Mouse (Mus musculus) adrenal gland, postnatal 36 days (tissue): ENCODE measurements at regions not wholly inside any gene's neighbourhood (a gene's known extent, or its start where the extent isn't known, plus 50 kb on each side); places are given as distances from the start of the nearest gene placed in this dataset. TPM values are rescaled to one million over a fixed set of nuclear protein-coding genes. Genes with fewer than 3 reads are reported as not detected.

Experiments
- DNase-seq, 2 experiments: peaks; one replicate each; pipeline ENCODE4 v3.0.0; 2021; ENCODE audit warnings: mixed read lengths in 1 of 2
- microRNA-seq: library from miRNA; unstranded; fragments of <30 nt; microRNA quantifications from one replicate; pipeline ENCODE4 v1.2.0, GENCODE M21; 2021

DNA sequence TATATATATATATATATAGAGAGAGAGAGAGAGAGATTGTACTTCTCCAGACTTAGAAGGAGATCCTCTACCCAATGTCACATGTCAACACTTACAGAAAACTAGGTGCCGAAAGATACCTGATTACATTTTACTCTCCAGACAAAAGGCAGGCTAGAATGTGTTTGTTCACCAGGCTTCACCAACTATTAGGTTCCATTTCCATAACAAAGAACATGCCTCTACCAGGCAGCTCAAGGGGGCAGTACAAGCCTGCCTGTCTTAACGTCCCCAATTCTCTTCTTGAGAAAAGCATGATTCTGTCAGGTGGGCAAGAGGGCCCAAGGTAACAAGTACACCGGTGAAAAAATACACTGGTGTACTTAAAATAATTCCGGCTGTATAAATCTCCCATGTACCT, 72.8 kb upstream of the Med14 start:
- DNase-seq = no peak

DNA sequence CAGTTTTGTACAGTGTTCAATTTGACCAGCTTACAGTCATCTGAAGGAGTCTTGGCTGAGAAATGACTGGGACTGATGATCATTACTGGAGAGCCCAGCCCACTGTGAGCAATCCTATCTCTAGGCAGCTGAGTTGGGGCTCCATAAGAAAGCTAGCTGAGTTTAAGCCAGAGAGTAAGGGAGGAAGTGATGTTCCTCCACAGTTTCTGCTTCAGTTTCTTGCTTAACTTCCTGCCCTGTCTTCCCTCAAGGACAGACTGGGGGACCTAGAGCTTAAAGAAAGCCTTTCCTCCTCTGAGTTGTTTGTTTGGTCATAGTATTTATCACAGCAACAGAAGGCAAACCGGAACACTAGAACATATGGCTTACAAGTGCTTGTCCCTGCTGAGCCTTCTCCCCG, 70.8 kb upstream of the Med14 start:
- DNase-seq = no peak

DNA sequence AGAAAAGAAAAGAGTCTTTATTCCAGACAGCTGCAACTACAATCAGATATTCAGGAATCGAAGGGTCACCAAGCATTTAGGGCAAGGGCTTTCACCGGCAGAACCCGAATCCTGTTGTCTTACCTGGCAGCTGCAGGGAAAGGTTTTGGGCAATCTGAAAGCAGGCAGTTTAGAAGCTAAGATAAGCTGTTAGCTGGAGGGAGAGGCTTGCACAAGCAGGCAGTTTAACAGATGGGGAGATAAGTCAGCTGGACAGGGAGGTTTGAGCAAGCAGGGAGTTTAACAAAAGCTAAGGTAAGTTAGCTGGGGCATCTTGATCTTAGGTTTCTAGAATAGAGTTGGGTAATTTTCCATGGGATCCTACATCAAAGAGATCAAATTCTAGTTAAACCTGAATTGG, 67.3 kb upstream of the Med14 start:
- DNase-seq = no peak

DNA sequence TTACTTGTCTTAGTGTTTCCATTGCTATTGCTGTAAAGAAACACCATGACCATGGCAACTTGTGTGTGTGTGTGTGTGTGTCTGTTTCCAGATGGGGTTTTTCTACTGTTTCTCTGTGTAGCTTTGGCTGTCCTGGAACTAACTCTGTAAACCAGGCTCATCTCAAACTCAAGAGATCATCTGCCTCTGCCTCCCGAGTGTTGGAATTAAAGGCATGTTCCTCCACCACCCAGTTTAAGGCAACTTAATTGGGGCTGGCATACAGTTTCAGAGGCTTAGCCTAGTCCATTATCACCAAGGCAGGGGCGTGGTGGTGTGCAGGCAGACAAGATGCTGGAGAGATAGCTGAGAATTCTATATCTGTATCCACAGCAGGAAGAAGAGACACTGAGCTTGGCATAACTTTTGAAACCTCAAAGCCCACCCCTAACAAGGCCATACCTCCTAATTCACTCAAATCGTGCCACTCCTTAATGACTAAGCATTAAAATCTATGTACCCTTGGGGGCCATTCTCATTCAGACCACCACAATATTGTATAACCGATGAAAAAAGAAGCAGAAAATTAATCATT, 65.5 kb upstream of the Med14 start:
- no peak for DNase-seq

DNA sequence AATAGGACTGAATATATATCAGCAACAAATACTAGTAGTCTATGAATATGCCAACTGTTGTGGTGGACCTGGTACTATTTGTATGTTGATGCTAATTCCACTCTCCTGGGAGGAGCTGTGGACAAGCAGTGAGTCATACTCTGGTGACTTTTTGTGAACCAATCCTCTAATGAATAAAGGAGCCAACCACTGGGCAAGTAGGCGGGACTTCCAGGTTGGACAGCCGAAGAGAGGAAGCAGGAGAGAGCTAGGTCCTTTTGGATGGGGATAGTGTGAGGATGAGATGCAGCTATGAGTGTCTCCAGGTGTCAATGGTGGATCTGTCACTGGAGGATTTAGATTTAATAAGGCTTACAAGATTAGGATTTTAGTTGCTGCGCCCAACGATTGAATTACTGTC, 64.8 kb upstream of the Med14 start:
- DNase-seq = no peak

DNA sequence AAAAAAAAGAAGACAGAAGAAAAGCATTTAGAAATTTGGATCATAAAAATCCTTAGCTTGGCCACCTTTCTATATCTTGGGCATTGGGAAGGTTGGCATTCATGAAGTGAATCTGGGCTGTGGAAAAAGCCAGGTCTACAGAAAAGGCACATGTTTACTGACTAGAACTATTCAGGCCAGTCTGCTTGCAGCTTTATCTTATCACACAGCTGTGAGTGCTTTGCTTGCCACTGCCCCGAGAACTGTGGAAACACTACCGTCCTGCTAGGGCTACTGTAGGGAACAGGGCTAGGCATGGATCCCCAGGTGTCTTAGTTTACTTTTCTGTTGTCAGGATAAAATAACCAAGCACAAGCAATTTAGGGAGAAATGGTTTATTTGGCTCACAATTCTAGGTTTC, 63.4 kb upstream of the Med14 start:
- no peak for DNase-seq

DNA sequence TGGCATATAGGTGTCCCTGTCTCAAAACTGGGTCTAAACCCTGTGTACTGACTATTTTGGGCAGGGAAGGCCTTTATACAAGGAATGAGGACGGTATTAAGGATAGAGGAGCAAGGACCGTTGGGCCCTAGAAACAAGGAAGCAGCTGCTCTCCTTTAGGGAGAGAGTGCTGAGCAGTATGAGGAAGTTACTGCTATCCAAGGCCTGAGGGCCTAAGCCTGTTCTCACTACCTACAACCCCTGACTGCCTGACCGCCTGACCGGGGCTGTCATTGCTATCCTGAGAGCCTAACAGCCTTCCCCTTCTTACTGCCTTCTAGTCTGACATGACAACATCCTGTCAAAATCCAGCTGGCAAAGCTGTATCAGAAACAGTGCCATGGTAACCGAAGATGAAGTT, 62.6 kb upstream of the Med14 start:
- DNase-seq = no peak

DNA sequence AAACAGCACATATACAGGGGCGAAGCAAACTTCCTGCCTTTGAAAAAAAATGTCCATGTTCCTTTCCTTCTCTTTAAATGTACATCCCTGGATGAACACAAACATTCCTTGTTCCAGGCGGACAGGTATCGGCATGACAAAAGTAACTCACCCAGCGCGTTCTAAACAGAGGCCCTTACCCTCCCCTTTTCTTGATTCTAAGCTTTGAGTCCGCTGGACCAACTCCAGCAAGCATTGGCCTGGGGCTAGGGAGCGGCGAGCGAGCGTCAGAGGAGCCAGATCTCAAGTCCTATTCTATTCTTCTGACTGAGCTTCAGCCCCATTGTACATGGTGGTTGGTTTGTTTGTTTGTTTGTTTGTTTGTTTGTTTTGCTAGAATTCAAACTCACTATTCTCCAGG, 60.9 kb upstream of the Med14 start:
- DNase-seq = no peak

DNA sequence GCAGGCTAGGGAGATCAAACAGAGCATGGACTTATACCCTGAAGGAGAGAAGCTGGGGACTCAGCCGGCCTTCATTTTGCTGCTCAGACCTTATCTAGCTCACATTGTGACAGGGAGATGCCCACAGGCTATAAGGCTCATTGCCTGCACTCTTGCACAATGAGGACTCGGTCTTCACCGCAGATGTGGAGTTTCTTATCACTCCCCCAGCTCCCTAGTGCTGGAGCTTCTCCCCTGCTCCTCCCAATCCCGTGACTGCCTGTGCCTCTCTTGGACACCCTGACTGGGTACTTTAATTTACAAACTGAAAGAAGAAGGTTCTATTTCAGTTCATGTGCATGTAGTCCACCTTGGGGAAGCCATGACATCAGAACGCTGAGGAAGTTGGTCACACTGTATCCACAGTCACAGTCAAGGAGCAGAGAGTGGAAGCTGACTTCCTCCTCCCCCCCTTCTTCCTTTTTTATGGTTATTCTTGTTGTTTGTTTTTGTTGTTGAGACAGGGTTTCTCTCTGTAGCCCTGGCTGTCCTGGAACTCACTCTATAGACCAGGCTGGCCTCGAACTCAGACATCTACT, 51.3 kb upstream of the Med14 start:
- DNase-seq = no peak

Small RNA genes lying in the stretch of these regions (microRNA-seq; reads per million reads assigned to microRNA genes)
- not detected for gene Gm25063
